Mouse (Mus musculus): Measurements from ENCODE around the gene Ubp1. TPM values are rescaled to one million over a fixed set of nuclear protein-coding genes. Genes with fewer than 3 reads are reported as not detected.
A peak's percentile ranks its signal among the peaks of the same experiment; 100 is the strongest.

The Ubp1 gene
- total RNA-seq, 2 experiments from 2014 or later, result 76.1 to 85.1 TPM

- DNase-seq, result no peak
Measured at GRCm38 (mm10) chr9:113970041-113970440, 39.3 kb downstream of the Ubp1 start.

GRCm38 (mm10) chr9:113971615-113972014 lies 40.9 kb downstream of the Ubp1 start:
- DNase-seq, result no peak

DNA sequence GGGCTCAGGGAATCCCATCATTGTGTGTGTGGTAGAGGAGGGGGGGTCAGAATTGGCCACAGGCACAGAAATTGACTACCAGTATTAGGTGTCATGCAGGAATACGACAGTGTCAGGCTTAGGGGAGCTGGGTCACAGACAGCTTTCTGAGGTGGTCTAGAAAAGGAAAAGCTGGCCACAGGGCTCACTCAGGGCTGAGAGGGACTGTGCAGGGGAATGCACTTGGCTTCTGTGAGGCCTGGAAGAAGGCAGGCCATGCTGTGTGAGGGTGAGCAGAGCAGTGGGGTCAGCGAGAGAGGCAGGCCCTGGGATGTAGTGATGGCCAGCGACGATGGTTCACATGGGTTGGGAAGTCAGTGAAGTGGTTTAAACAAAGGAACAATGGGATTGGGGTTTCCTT lies 43.1 kb downstream of the Ubp1 start:
- DNase-seq, result no peak

- no peak for DNase-seq
Measured at GRCm38 (mm10) chr9:113974945-113975344, 44.2 kb downstream of the Ubp1 start.

- no peak for DNase-seq
Measured at GRCm38 (mm10) chr9:113975442-113975841, 44.7 kb downstream of the Ubp1 start.

DNA sequence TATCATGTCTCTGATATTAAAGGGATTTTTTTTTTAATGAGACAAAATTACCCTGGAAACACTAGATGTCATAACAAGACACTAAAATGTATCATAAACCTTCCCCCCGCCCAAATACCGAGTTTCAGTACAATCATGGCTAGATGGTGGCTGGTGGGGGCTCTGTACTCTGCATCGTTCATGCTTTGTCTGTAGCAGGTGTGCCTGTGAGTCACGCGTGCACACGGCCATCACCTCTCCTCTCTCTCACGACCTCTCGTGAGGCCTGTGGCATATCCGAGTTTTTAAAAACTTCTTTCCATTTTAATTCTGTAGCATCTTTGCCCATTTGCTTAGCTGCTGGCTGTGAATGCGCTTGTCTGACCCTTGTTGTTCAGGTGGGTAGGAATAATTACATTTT lies 45.5 kb downstream of the Ubp1 start:
- DNase-seq, result no peak

- DNase-seq, result no peak
Measured at GRCm38 (mm10) chr9:113977225-113977840, 46.6 kb downstream of the Ubp1 start.

DNA sequence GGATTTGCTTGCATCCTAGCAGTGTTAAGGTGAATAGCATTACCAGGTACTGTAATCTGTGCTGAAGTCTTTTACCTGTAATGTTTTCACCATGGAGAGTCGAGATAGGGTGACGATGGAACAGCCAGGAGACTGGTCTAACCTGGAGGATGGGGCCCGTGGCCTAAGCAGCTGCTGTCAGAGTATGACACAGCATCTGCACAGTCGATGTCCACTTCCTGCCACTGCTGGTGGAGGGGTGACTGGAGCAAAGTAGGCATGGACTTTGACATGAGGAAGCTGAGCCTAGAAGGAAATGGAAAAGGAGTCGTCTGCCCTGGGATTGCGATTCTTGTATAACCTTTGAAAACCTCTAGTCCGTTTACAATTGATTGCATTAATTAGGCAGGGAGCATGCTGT lies 47.9 kb downstream of the Ubp1 start:
- DNase-seq, result no peak

- no peak for DNase-seq
Measured at GRCm38 (mm10) chr9:113979356-113979755, 48.6 kb downstream of the Ubp1 start.

GRCm38 (mm10) chr9:113981099-113981880 lies 50.6 kb downstream of the Ubp1 start:
- peak; percentile 39 to 44 for DNase-seq

DNA sequence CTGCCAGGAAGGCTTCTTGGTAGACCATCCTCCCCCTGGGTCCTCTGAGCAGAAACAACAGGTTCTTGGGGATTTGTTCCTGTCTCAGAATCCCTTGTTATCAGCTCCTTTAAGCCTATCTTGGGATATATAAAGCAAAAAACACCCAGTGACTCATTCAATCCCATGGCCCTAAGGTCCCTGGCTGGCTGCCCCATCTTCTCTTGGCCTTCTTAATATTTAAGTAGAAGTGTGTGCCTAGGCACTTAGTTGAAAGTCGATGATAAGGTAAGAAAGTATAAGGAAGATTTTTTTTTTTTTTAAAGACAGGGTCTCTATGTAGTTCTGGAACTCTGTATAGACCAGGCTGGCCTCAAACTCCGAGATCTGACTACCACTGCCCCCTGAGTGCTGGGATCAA lies 51.7 kb downstream of the Ubp1 start:
- no peak for DNase-seq

DNA sequence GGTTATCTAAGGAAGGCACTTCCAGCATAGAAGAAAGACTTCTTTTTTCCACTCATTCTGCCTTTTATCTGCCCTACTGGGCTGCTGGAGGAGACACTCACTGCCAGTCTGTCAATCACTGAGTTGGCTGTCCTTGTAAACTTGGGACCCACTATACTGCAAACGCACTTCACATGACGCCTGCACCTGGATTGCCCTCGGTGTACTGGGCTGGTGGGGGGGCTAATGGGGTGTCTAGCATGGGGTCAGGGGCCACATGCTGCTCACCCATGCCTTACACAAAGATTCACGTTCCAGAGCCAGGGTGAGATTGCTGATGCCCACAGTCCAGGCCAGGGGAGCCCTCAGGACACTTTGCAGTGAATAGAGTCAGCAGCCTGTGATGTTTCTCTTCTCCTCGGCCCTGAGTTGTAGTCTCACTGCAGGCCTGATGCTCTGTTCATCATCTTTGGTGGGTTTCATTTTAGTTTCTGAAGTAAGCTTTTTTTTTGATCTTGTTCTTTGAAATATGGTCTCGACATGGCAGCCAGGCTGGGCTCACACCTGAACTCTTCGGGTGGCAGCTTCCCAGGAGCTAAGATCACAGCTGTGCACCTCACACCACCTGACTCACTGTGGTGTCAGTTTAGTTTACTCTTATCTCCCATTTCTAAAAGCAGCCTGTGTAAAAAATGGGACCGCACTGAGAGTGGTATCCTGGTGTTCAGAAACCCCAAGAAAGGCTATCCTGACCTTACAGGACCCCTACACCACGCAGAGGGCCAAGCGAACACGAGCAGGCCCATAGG lies 52.3 kb downstream of the Ubp1 start:
- DNase-seq, result no peak

DNA sequence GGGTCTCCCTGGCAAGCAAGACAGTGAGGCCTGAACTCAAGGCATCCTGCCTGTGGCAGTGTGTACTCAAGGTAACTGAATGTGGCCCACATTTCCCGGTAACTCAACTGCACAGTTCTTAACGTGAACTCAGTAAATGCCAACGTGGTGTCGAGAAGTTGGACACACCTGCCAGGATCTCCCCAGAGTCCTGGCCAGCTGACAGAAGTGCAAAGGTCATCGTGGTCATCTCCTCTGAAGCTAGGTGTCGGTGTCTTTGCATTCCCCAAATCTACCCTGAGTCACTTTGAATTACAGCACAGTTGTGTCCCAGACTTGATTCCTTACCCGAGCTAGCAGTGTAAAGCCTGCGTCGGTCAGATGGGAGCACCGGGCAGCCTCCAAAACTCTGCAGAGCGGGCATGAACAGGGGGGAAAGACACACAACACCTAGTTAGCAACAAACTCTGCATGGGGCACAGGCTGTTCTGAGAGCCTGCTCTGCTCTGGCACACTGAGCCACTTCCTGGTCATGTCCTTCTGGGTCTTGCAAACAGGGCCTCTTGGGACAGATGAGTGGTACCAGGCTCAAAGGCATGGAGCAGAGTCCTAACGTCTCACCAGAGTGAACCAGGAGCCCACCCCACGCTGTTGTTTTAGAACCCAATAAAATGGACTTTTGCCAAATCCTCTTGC lies 54.3 kb downstream of the Ubp1 start:
- DNase-seq, result no peak

GRCm38 (mm10) chr9:113990547-113991248 lies 60.0 kb downstream of the Ubp1 start:
- peak; percentile 74 to 82 for DNase-seq

DNA sequence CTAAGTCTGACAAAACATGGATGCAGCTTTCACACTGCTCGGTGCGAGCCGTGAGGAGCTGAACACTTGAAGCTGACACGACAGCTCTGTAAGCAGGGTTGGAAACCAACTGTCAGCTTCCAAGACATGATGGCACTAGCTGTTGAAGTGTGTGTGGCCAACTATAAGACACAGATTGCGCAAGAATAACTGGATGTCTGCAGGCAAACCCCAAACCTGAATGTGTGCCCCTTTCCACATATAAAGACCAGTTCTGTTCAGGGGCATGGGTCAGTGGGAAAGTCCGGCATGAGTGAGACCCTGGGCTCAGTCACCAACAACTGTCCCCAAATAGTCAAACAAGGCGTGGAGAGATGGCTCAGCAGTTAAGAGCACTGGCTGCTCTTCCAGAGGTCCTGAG lies 62.1 kb downstream of the Ubp1 start:
- DNase-seq, result no peak

- no peak for DNase-seq
Measured at GRCm38 (mm10) chr9:113998311-113998710, 67.6 kb downstream of the Ubp1 start.

- no peak for DNase-seq
Measured at GRCm38 (mm10) chr9:114006801-114007200, 76.1 kb downstream of the Ubp1 start.

DNA sequence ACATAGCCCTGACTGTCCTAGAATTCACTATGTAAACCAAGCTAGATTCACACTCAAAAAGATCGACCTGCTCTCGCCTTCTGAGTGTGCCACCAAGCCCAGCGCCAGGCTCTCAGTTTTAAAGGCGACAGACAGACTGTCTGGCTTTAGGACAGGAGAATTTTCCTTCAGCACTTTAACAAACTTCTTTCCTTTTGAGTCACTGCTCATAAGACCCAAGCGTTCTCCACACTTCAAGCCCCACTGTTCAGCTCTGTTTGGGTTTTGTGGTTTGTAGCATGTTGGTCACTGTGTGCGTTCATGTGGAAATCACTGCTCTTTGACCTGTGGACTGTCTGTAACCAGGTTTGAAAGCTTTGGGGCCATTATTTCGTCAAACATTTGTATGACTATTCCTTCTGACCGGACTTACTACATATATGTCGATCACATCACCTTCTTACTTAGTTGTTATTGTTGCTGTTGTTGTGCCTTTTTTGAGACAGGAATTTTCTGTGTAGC lies 77.2 kb downstream of the Ubp1 start:
- no peak for DNase-seq

DNA sequence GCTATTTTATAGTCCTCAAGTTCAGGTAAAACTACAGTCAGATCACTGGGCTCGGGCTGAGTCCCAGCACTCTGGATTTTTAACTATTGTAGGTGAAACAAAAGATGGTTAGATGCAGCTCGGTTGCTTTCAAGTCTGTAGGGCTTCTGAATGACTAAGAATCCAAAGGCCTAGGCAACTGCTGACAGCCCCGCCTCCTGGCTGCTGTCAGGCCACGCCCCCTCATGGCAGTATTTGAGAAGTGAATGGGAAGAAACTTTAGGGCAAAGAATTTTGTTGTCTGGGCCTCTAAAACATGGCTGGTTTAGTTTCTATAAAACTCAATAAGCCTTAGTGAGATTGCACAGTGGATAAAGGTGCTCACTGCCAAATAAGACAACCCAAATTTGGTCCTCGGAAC lies 78.8 kb downstream of the Ubp1 start:
- no peak for DNase-seq

DNA sequence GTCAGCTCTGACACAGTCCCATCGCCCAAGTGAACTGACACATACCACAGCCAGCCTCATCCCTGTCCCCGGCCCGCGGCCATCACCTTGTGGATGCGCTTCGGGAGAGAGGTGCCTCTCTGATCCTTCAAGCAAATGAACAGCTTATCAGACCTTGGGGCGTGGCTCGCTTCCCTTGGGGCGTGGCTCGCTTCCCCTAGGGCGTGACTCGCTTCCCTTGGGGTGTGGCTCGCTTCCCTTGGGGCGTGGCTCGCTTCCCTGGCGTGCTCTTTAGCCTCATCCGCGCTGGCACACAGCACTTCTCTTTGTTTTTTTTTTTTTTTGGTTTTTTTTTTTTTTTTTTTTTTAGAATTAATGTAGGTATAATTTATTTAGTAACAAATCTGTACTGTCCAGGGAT lies 80.5 kb downstream of the Ubp1 start:
- no peak for DNase-seq

DNA sequence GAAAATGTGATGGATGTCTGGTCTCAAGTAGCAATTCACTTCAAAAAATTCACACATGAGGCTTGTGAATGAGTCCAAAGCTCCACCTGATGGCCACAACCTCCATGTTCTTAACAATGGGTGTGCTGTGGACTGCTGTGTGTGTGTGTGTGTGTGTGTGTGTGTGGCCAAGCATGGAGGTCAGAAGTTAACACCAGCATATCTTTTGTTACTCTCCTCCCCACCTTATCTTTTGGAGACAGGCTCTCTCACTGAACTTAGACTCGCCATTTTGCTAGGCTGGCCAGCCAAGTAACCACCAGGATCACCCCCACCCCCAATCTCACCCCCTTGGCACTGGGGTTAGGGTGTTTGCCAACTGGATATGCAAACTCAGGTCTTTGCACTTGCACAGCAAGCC lies 83.3 kb downstream of the Ubp1 start:
- no peak for DNase-seq

DNA sequence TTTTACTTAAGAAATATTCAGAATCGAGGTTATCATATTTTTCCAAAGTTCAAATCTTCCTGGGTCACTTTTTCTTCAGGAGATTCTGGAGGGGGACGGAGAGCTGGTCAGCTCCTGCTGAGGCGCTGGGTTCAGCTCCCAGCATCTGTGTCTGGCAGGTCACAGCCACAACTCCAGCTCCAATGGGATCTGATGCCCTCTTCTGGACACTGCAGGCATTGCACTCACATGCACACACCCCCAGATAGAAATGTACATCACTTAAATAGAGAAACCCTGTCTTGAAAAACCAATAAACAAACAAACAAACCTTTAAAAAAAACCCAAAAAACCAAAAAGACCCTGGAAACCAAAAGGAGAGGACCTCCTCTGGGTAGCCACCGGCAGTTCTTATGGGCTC lies 85.0 kb downstream of the Ubp1 start:
- DNase-seq, result no peak

Measured in layer of hippocampus, postnatal 36 days (tissue).